In the genomic region with DNA sequence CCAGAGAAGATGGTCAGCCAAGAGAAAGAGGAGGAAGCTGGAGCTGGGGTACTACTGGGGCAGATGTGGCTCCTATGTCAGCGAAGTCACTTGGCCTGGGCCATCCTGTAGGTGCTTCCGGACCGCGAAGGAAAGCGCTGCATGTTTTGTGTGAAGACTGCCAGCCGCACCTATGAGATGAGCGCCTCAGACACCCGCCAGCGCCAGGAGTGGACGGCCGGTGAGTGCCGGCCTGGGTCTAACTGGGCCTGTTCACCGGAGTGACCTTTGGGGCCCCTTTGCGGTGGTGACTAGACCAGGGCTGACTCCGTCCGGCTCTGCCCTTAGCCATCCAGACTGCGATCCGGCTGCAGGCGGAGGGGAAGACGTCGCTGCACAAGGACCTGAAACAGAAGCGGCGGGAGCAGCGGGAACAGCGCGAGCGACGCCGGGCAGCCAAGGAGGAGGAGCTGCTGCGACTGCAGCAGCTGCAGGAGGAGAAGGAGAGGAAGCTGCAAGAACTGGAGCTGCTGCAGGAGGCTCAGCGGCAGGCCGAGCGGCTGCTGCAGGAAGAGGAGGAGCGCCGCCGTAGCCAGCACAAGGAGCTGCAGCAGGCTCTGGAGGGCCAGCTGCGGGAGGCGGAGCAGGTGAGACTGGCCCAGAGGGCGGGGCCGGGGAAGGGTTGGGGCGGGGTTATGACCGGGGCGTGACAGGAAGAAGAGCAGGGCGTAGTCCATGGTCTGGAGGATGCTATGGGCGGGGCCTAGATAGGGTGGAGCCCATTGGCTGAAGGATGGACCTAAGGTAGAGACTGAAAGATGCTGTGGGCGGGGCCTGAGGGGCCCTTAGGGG, we compare ENCODE assay signal across 8 mouse cellular contexts. TPM values are rescaled to one million over a fixed set of nuclear protein-coding genes. Genes with fewer than 3 reads are reported as not detected.
A peak's percentile ranks its signal among the peaks of the same experiment; 100 is the strongest.
DNase-seq lines count a peak whose midpoint lies in the region; ATAC-seq and TF ChIP-seq lines count a peak whose summit lies in the region.

No protein-coding gene starts in this region.

- H3K9me3 ChIP-seq in MEL (replicated peaks; ENCODE audit: insufficient read depth, low read length) = no peaks in the 10 kb centered on the region
- H3K9me3 ChIP-seq in forebrain, embryonic 16.5 days (ENCODE audit: control insufficient read depth, low read length) = no peaks in the 10 kb centered on the region
- no peaks in the 10 kb centered on the region for H3K9me3 ChIP-seq in lung, embryonic 15.5 days

- intact Hi-C loops in heart, postnatal 36 days (cut with DNase I) = loop anchor here (2.0 to 10.0 kb wide), 2 partner anchors 17 to 301 kb away; partner anchors contain the start of gene Def6

- H3K27ac ChIP-seq in MEL (ENCODE audit: control insufficient read depth, low read depth, low read length) = no peak overlapping the region
- H3K27ac ChIP-seq in cerebellum, adult 2 months (ENCODE audit: insufficient read depth, low read length) = peak overlapping the region; percentile 65
- H3K27ac ChIP-seq in forebrain, embryonic 16.5 days (ENCODE audit: low read length) = peak overlapping the region; percentile 60
- H3K27ac ChIP-seq in lung, embryonic 15.5 days = peak overlapping the region; percentile 61
- H3K27ac ChIP-seq in olfactory bulb, adult 2 months (ENCODE audit: insufficient read depth, low read depth, low read length) = peak overlapping the region; percentile 74

- WGBS in cerebellum, adult 2 months = 2% methylated on average over 46 of the region's 46 CpGs
- under 1% methylated on average over 46 of the region's 46 CpGs for WGBS in forebrain, embryonic 16.5 days
- WGBS in lung, embryonic 15.5 days = 2% methylated on average over 44 of the region's 46 CpGs
- under 1% methylated on average over 46 of the region's 46 CpGs for whole genome bisulfite sequencing in olfactory bulb, adult 2 months

- H3K4me3 ChIP-seq in MEL (ENCODE audit: control insufficient read depth in 1 of 2, insufficient read depth in 1 of 2, low read depth in 2 of 2, low read length in 2 of 2) = no peak overlapping the region
- H3K4me3 ChIP-seq in cerebellum, adult 2 months (replicated peaks; ENCODE audit: insufficient read depth, low read depth, low read length) = peak overlapping the region; percentile 56
- peak overlapping the region; percentile 61 for H3K4me3 ChIP-seq in forebrain, embryonic 16.5 days (replicated peaks; ENCODE audit: low read length)
- H3K4me3 ChIP-seq in lung, embryonic 15.5 days = peak overlapping the region; percentile 49
- H3K4me3 ChIP-seq in olfactory bulb, adult 2 months (ENCODE audit: insufficient read depth, low read depth, low read length) = peak overlapping the region; percentile 61

- H3K9ac ChIP-seq in MEL (ENCODE audit: control insufficient read depth, low read depth, low read length, poor library complexity, severe bottlenecking) = no peak overlapping the region
- H3K9ac ChIP-seq in forebrain, embryonic 16.5 days (replicated peaks; ENCODE audit: low read depth, low read length) = peak overlapping the region; percentile 77
- peak overlapping the region; percentile 45 for H3K9ac ChIP-seq in lung, embryonic 15.5 days

- peaks cover 4 to 5% of the 10 kb centered on the region in 2 experiments for H3K36me3 ChIP-seq in MEL (ENCODE audit: control insufficient read depth in 1 of 2, insufficient read depth in 2 of 2, low read length in 2 of 2)
- no peaks in the 10 kb centered on the region for H3K36me3 ChIP-seq in forebrain, embryonic 16.5 days (ENCODE audit: control insufficient read depth, insufficient read depth)
- H3K36me3 ChIP-seq in lung, embryonic 15.5 days = no peaks in the 10 kb centered on the region

- TF ChIP-seq RAD21 in MEL (IDR thresholded peaks at IDR 0.05; ENCODE audit: low read depth, low read length) = no peak

- H3K4me2 ChIP-seq in forebrain, embryonic 16.5 days (ENCODE audit: low read length) = peak overlapping the region; percentile 98
- peak overlapping the region; percentile 80 for H3K4me2 ChIP-seq in lung, embryonic 15.5 days

- peak; percentile 86 for DNase-seq in MEL (ENCODE audit: low read depth, low spot score)
- peak; percentile 92 to 96 for DNase-seq in cerebellum, adult 2 months
- peak; percentile 86 to 87 for DNase-seq in heart, postnatal 36 days
- DNase-seq in layer of hippocampus, adult 8-10 months (ENCODE audit: low spot score in 2 of 2) = peak; percentile 78 to 82
- DNase-seq in thymus, adult 18-20 months = peak; percentile 87 to 90

- no peaks in the 10 kb centered on the region; the same call in 1 of the 2 replicates for H3K79me2 ChIP-seq in MEL (ENCODE audit: control insufficient read depth, insufficient read depth, low read length, poor library complexity)

- H3K27me3 ChIP-seq in MEL (ENCODE audit: control insufficient read depth in 1 of 2, insufficient read depth in 2 of 2, low read length in 2 of 2) = no peaks in the 10 kb centered on the region
- H3K27me3 ChIP-seq in cerebellum, adult 2 months (ENCODE audit: control insufficient read depth, insufficient read depth, low read length) = no peaks in the 10 kb centered on the region
- no peaks in the 10 kb centered on the region for H3K27me3 ChIP-seq in forebrain, embryonic 16.5 days (replicated peaks; ENCODE audit: control insufficient read depth, insufficient read depth, low read length)
- no peaks in the 10 kb centered on the region for H3K27me3 ChIP-seq in lung, embryonic 15.5 days

- H3K4me1 ChIP-seq in MEL (ENCODE audit: control insufficient read depth in 1 of 2, insufficient read depth in 2 of 2, low read length in 2 of 2) = peaks cover 0 to 3% of the 10 kb centered on the region in 2 experiments; a peak in 1 of 4 replicates
- H3K4me1 ChIP-seq in cerebellum, adult 2 months (ENCODE audit: control insufficient read depth, insufficient read depth, low read length) = peaks cover 6% of the 10 kb centered on the region; the same call in 1 of the 2 replicates
- H3K4me1 ChIP-seq in forebrain, embryonic 16.5 days (replicated peaks; ENCODE audit: control insufficient read depth, insufficient read depth, low read length) = peaks cover 21% of the 10 kb centered on the region
- H3K4me1 ChIP-seq in lung, embryonic 15.5 days = peaks cover 14% of the 10 kb centered on the region
- peaks cover 13% of the 10 kb centered on the region for H3K4me1 ChIP-seq in olfactory bulb, adult 2 months (ENCODE audit: control insufficient read depth, insufficient read depth, low read length)

- TF ChIP-seq CTCF in MEL (IDR thresholded peaks at IDR 0.05 in 2 of 3, conservative IDR thresholded peaks at IDR 0.05 in 1 of 3; ENCODE audit: control insufficient read depth in 1 of 3, insufficient read depth in 1 of 3, low read depth in 2 of 3, low read length in 3 of 3, poor library complexity in 1 of 3, severe bottlenecking in 1 of 3) = no peak
- TF ChIP-seq CTCF in cerebellum, adult 2 months (IDR thresholded peaks at IDR 0.05; ENCODE audit: borderline replicate concordance, insufficient read depth, low read depth, low read length) = no peak
- TF ChIP-seq CTCF in olfactory bulb, adult 2 months (IDR thresholded peaks at IDR 0.05; ENCODE audit: insufficient read depth, low read depth, low read length) = no peak

- peak; percentile 82 for ATAC-seq in forebrain, embryonic 16.5 days
- ATAC-seq in lung, embryonic 15.5 days (ENCODE audit: borderline replicate concordance, extremely low read depth, low FRiP score, low TSS enrichment) = peak; percentile 93

- no peak for TF ChIP-seq EP300 in MEL (IDR thresholded peaks at IDR 0.05; ENCODE audit: low read depth in 1 of 2, low read length in 2 of 2)

- TF ChIP-seq POLR2A in MEL (IDR thresholded peaks at IDR 0.05; ENCODE audit: control insufficient read depth in 1 of 2, insufficient read depth in 1 of 2, low read depth in 1 of 2, low read length in 2 of 2, poor library complexity in 1 of 2) = no peak
- TF ChIP-seq POLR2A in cerebellum, adult 2 months (IDR thresholded peaks at IDR 0.05; ENCODE audit: borderline replicate concordance, insufficient read depth, low read length) = peak; percentile 54; the same call in 1 of the 2 replicates
- TF ChIP-seq POLR2A in olfactory bulb, adult 2 months (IDR thresholded peaks at IDR 0.05; ENCODE audit: insufficient read depth, low read depth, low read length) = no peak; the same call in 1 of the 2 replicates

RNA-seq across cellular contexts. Expression of gene Ppard, which starts 8.7 kb away (rescaled TPM):
- total RNA-seq in MEL (2012; rRNA removed) = 3.4 and 3.5 TPM in 2 replicates
- 10 to 100 TPM in 1 of 2 experiments, not detected in 1; 12.7 TPM for polyA plus RNA-seq in MEL (2012; ENCODE audit: insufficient read depth in 1 of 2, insufficient read length in 2 of 2, low read depth in 1 of 2, low replicate concordance in 2 of 2, missing spikeins in 1 of 2)
- polyA plus RNA-seq in cerebellum, adult 2 months (2012; rRNA removed) = 26.8 and 27.1 TPM in 2 replicates
- 1.2 and 1.3 TPM in 2 replicates for polyA plus RNA-seq in forebrain, embryonic 16.5 days (2015; fragmentation: Nextera tagmentation; extraction: Ambion mirVana)
- 10 to 100 TPM; 33.3 to 40.1 TPM for total RNA-seq in heart, postnatal 36 days (2021)
- 10 to 100 TPM; 24.5 to 27.5 (median 26.7) TPM for total RNA-seq in layer of hippocampus, adult 8-10 months (2022)
- polyA plus RNA-seq in lung, embryonic 15.5 days (2015; fragmentation: Nextera tagmentation; extraction: Ambion mirVana) = 2.1 and 2.9 TPM in 2 replicates
- polyA plus RNA-seq in olfactory bulb, adult 2 months (2012; ENCODE audit: insufficient read depth, insufficient read length, low replicate concordance, missing spikeins) = not detected in 2 replicates

RNA-seq across cellular contexts. Expression of gene Def6, which starts 16.2 kb away (rescaled TPM):
- 110 and 121 TPM in 2 replicates for total RNA-seq in MEL (2012; rRNA removed)
- polyA plus RNA-seq in MEL (2012; ENCODE audit: insufficient read depth in 1 of 2, insufficient read length in 2 of 2, low read depth in 1 of 2, low replicate concordance in 2 of 2, missing spikeins in 1 of 2) = 100 to 1,000 TPM in 1 of 2 experiments, not detected in 1; 154 TPM
- 4.2 and 5.4 TPM in 2 replicates for polyA plus RNA-seq in cerebellum, adult 2 months (2012; rRNA removed)
- 4.5 and 4.6 TPM in 2 replicates for polyA plus RNA-seq in forebrain, embryonic 16.5 days (2015; fragmentation: Nextera tagmentation; extraction: Ambion mirVana)
- 1 to 10 TPM; 3.1 to 3.2 TPM for total RNA-seq in heart, postnatal 36 days (2021)
- total RNA-seq in layer of hippocampus, adult 8-10 months (2022) = 1 to 10 TPM; 2.9 to 6.5 (median 3.5) TPM
- polyA plus RNA-seq in lung, embryonic 15.5 days (2015; fragmentation: Nextera tagmentation; extraction: Ambion mirVana) = 4.5 and 7.8 TPM in 2 replicates
- not detected in 2 replicates for polyA plus RNA-seq in olfactory bulb, adult 2 months (2012; ENCODE audit: insufficient read depth, insufficient read length, low replicate concordance, missing spikeins)

RNA-seq across cellular contexts. Expression of gene Zfp523, which starts 46.8 kb away (rescaled TPM):
- 21.4 and 29.5 TPM in 2 replicates for total RNA-seq in MEL (2012; rRNA removed)
- 10 to 100 TPM in 1 of 2 experiments, not detected in 1; 53.0 TPM for polyA plus RNA-seq in MEL (2012; ENCODE audit: insufficient read depth in 1 of 2, insufficient read length in 2 of 2, low read depth in 1 of 2, low replicate concordance in 2 of 2, missing spikeins in 1 of 2)
- polyA plus RNA-seq in cerebellum, adult 2 months (2012; rRNA removed) = 71.9 and 77.1 TPM in 2 replicates
- 34.4 and 40.3 TPM in 2 replicates for polyA plus RNA-seq in forebrain, embryonic 16.5 days (2015; fragmentation: Nextera tagmentation; extraction: Ambion mirVana)
- 10 to 100 TPM; 14.3 to 16.0 TPM for total RNA-seq in heart, postnatal 36 days (2021)
- 100 to 1,000 TPM in 2 of 4 experiments, 10 to 100 TPM in 2; 91.9 to 107 (median 101) TPM for total RNA-seq in layer of hippocampus, adult 8-10 months (2022)
- 39.1 and 41.8 TPM in 2 replicates for polyA plus RNA-seq in lung, embryonic 15.5 days (2015; fragmentation: Nextera tagmentation; extraction: Ambion mirVana)
- polyA plus RNA-seq in olfactory bulb, adult 2 months (2012; ENCODE audit: insufficient read depth, insufficient read length, low replicate concordance, missing spikeins) = not detected in 2 replicates

Comparison
In these comparisons a context has a peak if more than half of its experiments do, and no peak if none do; other contexts are left out.
1. H3K4me3 ChIP-seq: peak in cerebellum, adult 2 months (single experiment), forebrain, embryonic 16.5 days (single experiment), lung, embryonic 15.5 days (single experiment) and olfactory bulb, adult 2 months (single experiment); none in MEL (0 of 2).
2. RNA of gene Zfp523, which starts 46.8 kb away (polyA plus RNA-seq): 53.0 TPM in MEL, 71.9 to 77.1 TPM in cerebellum, adult 2 months, 39.1 to 41.8 TPM in lung, embryonic 15.5 days and 34.4 to 40.3 TPM in forebrain, embryonic 16.5 days; not detected in olfactory bulb, adult 2 months; every median in the first group is over 10 times any median in the second.
3. Peak in every context shown above with its lines, with median percentiles within 50 percentile points of each other: DNase-seq.